Mouse (Mus musculus): ENCODE data around the gene Rhbdd3. TPM values are rescaled to one million over a fixed set of nuclear protein-coding genes. Genes with fewer than 3 reads are reported as not detected.

Gene Rhbdd3
- total and polyA plus RNA-seq, 3 experiments, result 21.2 to 34.4 (median 23.3) TPM

GRCm38 (mm10) chr11:5055945-5056938 is 42.5 kb upstream of the Rhbdd3 start:
- WGBS, result 81% methylated on average over 23 of the region's 23 CpGs
- Histone ChIP-seq H3K36me3 (ENCODE audit: control insufficient read depth, insufficient read depth, low read length) (no peaks in the 10 kb centered on the region), H3K4me1 (ENCODE audit: control insufficient read depth, insufficient read depth, low read length) (peaks cover 9% of the 10 kb centered on the region), H3K9ac (ENCODE audit: low read depth, low read length) (no peak overlapping the region), H3K79me2 (replicated peaks; ENCODE audit: control insufficient read depth, insufficient read depth, low read length) (no peaks in the 10 kb centered on the region), H3K27ac (no peak overlapping the region), H3K27me3 (ENCODE audit: control insufficient read depth, insufficient read depth, low read length) (no peaks in the 10 kb centered on the region), H3K4me3 (no peak overlapping the region)
- DNase-seq, result no peak
- intact Hi-C loops (cut with DNase I), result no loop called here
- no peak for TF ChIP-seq CTCF (IDR thresholded peaks at IDR 0.05)

DNA sequence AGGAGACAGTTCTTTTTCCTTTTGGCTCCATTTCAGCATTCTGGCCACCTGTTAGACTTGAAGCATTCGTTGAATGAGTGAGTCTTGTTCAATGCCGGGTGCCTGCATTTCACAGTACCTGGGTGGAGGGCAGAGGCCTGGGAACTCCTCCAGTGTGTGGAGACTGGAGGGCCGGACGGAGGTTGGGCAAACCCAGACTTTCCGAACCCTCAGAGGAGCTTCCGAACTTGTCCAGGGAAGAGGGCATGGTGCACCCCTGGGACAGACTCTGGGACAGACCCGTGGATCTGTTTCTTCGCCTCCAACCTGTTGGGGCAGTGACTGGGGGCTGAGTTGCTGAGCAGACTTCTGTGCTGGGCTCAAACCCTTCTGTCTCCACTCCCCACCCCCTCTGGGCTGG is 41.7 kb upstream of the Rhbdd3 start:
- DNase-seq, result no peak
- Histone ChIP-seq H3K4me1 (ENCODE audit: control insufficient read depth, insufficient read depth, low read length) (peaks cover 9% of the 10 kb centered on the region), H3K9ac (ENCODE audit: low read depth, low read length) (no peak overlapping the region), H3K36me3 (ENCODE audit: control insufficient read depth, insufficient read depth, low read length) (no peaks in the 10 kb centered on the region), H3K27ac (no peak overlapping the region), H3K27me3 (ENCODE audit: control insufficient read depth, insufficient read depth, low read length) (no peaks in the 10 kb centered on the region), H3K79me2 (replicated peaks; ENCODE audit: control insufficient read depth, insufficient read depth, low read length) (no peaks in the 10 kb centered on the region), H3K4me3 (no peak overlapping the region)
- WGBS, result 88% methylated on average over 8 of the region's 8 CpGs
- intact Hi-C loops (cut with DNase I), result no loop called here
- TF ChIP-seq POLR2A (IDR thresholded peaks at IDR 0.05; ENCODE audit: insufficient read depth, low read depth, low read length) (no peak), CTCF (IDR thresholded peaks at IDR 0.05) (no peak), EP300 (IDR thresholded peaks at IDR 0.05; ENCODE audit: insufficient read depth, low read depth, low read length) (no peak)

DNA sequence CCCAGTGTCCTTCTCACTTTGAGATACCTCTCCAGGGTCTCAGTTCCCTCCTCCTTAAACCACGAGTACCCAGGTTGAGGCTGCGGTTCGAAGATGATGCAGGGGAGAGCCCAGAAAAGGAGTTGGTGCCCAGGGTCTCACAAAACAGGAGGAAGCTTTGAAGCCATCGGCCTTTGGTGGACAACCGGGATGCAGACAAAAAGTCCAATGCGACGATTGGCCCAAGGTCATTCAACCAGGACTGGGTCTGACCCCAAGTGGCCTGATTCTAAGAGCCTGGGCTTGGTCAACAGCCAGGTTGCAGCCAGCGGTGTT is 41.2 kb upstream of the Rhbdd3 start:
- DNase-seq, result no peak
- Histone ChIP-seq H3K9ac (ENCODE audit: low read depth, low read length) (peak overlapping the region; percentile 76), H3K4me1 (ENCODE audit: control insufficient read depth, insufficient read depth, low read length) (peaks cover 12% of the 10 kb centered on the region), H3K36me3 (ENCODE audit: control insufficient read depth, insufficient read depth, low read length) (no peaks in the 10 kb centered on the region), H3K4me3 (peak overlapping the region; percentile 62), H3K27me3 (ENCODE audit: control insufficient read depth, insufficient read depth, low read length) (no peaks in the 10 kb centered on the region), H3K27ac (no peak overlapping the region), H3K79me2 (replicated peaks; ENCODE audit: control insufficient read depth, insufficient read depth, low read length) (no peaks in the 10 kb centered on the region)
- intact Hi-C loops (cut with DNase I), result no loop called here
- WGBS, result 40% methylated on average over 8 of the region's 8 CpGs
- TF ChIP-seq EP300 (IDR thresholded peaks at IDR 0.05; ENCODE audit: insufficient read depth, low read depth, low read length) (no peak), POLR2A (IDR thresholded peaks at IDR 0.05; ENCODE audit: insufficient read depth, low read depth, low read length) (no peak), CTCF (IDR thresholded peaks at IDR 0.05) (no peak)

- intact Hi-C loops (cut with DNase I), result no loop called here
- Histone ChIP-seq H3K36me3 (ENCODE audit: control insufficient read depth, insufficient read depth, low read length) (no peaks in the 10 kb centered on the region), H3K79me2 (replicated peaks; ENCODE audit: control insufficient read depth, insufficient read depth, low read length) (no peaks in the 10 kb centered on the region), H3K4me1 (ENCODE audit: control insufficient read depth, insufficient read depth, low read length) (peaks cover 15% of the 10 kb centered on the region), H3K27ac (peak within 1 kb of the TSS; percentile 17; the same call in 1 of the 2 replicates), H3K27me3 (ENCODE audit: control insufficient read depth, insufficient read depth, low read length) (no peaks in the 10 kb centered on the region), H3K9ac (ENCODE audit: low read depth, low read length) (peak within 1 kb of the TSS; percentile 76), H3K4me3 (peak within 1 kb of the TSS; percentile 62)
- peak; percentile 66 to 69 for DNase-seq
- no peak for TF ChIP-seq CTCF (IDR thresholded peaks at IDR 0.05)
- TF ChIP-seq EP300 (IDR thresholded peaks at IDR 0.05; ENCODE audit: insufficient read depth, low read depth, low read length), result no peak
- TF ChIP-seq POLR2A (IDR thresholded peaks at IDR 0.05; ENCODE audit: insufficient read depth, low read depth, low read length), result no peak
- 2% methylated on average over 77 of the region's 77 CpGs for WGBS
Observed at GRCm38 (mm10) chr11:5057856-5058641, 40.7 kb upstream of the Rhbdd3 start, which contains the start of gene Rasl10a. Gene Rasl10a (plus strand): TSS chr11:5058128.

GRCm38 (mm10) chr11:5058783-5059182 is 39.9 kb upstream of the Rhbdd3 start:
- no peak for TF ChIP-seq POLR2A (IDR thresholded peaks at IDR 0.05; ENCODE audit: insufficient read depth, low read depth, low read length)
- no peak for TF ChIP-seq CTCF (IDR thresholded peaks at IDR 0.05)
- TF ChIP-seq EP300 (IDR thresholded peaks at IDR 0.05; ENCODE audit: insufficient read depth, low read depth, low read length), result no peak
- H3K4me3 ChIP-seq, result peak overlapping the region; percentile 2; the same call in 1 of the 2 replicates
- intact Hi-C loops (cut with DNase I), result no loop called here
- H3K9ac ChIP-seq (ENCODE audit: low read depth, low read length), result no peak overlapping the region
- WGBS, result 35% methylated on average over 9 of the region's 9 CpGs
- no peak overlapping the region for H3K27ac ChIP-seq
- no peaks in the 10 kb centered on the region for H3K79me2 ChIP-seq (replicated peaks; ENCODE audit: control insufficient read depth, insufficient read depth, low read length)
- peaks cover 15% of the 10 kb centered on the region for H3K4me1 ChIP-seq (ENCODE audit: control insufficient read depth, insufficient read depth, low read length)
- H3K27me3 ChIP-seq (ENCODE audit: control insufficient read depth, insufficient read depth, low read length), result no peaks in the 10 kb centered on the region
- H3K36me3 ChIP-seq (ENCODE audit: control insufficient read depth, insufficient read depth, low read length), result no peaks in the 10 kb centered on the region
- DNase-seq, result no peak

Data from heart, adult 2 months (tissue).